Mouse (Mus musculus): ENCODE results near the gene Hnrnpc. TPM values are rescaled to one million over a fixed set of nuclear protein-coding genes. Genes with fewer than 3 reads are reported as not detected.
A peak's percentile ranks its signal among the peaks of the same experiment; 100 is the strongest.
"Not testable (repeated sequence)": the region's sequence is repeated elsewhere in the genome, so short reads cannot be mapped to it uniquely, and the experiment has no call there.

Hnrnpc gene
- polyA plus RNA-seq, 1 experiment from 2014 or later: 536 TPM

DNA sequence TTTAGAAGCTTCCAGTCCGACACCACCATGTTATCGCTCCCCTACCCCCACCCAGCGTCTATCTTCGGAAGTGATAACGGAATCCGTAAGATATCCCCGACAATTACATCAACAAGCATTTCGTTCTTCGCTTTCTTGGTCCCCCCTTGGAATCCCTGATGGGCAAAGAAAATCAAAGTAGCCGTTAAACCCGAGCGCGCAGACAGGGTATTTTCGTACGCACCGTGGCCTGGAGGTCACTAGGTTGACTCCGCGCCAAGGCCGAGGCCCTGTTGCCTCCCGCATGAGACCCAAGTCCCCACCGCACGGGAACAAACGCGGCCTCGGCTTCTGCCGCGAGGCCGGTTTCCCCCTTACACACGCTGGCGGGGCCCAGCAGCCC is 363 bp downstream of the Hnrnpc start:
- DNase-seq (ENCODE audit: low spot score): peak; percentile 67

DNA sequence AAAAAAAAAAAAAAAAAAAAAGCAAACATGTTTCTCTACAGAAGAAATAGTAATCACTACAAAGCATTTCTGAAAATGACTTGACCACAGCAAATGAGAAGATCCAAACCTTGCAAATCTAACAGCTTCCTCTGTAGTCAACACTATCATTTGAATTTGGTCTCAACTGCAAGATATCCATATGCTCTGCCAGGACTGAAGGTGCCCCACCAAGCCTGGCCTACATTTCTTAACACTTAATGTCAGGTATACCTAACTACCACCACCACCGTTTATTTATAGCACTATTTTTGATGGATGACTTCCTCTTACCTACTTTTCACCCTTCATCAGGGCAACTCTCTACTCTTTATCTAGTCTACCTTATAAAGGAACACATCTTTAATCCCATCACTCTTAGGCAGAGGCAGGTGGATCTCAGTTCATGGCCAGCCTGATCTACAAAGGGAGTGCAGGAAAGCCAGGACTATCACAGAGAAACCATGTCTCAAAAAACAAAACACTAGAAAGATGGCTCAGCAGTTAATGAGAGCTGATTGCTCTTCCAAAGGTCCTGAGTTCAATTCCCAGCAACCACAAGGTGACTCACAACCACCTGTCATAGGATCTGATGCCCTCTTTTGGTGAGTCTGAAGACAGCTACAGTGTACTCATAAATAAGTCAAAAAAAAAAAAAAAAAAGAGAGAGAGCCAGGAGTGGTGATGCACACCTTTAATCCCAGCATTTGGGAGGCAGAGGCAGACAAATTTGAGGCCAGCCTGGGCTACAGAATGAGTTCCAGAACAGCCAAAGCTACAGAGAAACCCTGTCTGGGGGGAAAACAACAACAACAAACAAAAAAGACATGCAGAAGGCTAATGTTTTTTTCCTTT is 2.3 kb downstream of the Hnrnpc start:
- no peak for DNase-seq (ENCODE audit: low spot score)

DNA sequence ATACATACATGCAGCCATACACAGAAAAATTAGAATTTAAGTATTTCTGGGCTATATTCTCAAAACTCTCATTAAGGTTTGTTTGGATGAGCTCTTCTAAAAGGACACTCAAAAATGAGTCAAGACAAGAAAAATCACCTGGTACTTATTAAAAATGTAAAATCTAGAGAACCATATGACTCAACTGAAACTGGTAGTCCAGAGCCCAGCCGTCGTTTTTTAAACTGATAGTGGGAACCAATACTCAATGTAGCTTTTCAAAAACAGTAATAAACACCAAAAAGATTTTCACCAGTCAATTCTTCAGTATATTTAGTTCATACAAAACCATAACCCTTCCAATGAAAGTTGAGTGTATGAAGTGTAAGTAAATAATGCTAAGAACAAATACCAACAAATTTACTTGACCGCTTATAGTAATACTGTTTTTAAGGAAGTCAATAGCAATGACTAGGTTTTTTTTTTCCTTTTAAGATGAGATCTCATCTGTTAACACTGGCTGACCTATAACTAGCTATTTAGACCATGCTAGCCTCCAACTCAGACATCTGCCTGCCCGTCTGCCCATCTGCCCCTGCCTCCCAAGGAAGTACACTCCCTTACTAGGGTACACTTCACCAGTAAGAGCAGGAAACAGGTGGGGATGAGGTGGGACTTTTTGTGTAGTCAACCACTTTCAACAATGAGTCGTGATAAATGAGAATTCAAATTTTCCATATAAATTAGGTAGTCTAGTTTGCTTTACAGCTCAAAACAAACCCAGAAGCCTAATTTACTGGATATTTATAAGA is 3.5 kb downstream of the Hnrnpc start:
- no peak for DNase-seq (ENCODE audit: low spot score)

DNA sequence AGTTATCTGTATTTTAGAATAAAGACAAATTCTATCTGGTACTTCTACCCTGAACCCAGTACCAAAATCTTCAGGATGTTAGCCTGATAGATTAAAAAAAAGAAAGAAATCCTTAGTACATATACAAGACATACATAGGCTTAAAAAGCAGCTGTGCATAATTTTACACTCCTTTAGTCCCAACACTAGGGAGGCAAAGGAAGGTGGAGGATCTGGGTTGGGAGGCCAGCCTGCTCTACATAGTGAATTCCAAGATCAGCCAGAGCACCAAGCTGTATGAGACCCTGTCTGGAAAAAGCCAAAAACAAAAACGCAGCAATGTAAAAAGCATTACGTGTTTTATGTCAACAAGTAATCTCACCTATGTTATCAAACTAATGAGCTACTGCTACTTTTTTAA is 4.3 kb downstream of the Hnrnpc start:
- DNase-seq (ENCODE audit: low spot score): no peak

DNA sequence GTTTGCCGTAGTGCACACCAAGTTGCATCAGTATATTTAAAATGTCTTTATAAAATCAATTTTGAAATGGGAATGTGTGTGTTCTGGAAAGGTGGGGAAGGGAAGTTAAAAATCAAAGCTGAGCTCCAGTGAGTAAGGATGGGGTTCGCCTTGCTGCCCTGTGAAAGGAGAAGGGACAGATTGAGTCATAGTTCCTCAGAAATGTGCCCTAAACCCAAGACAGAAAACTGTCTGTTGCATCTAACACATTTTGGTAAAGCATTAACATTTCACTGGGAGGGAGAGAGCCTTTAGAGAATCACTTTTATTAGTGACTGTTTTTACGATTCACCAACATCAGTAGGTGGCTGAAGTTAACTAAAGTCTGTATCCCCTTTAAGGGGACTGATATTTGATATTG is 5.4 kb downstream of the Hnrnpc start:
- not testable (repeated sequence) for DNase-seq (ENCODE audit: low spot score)

DNA sequence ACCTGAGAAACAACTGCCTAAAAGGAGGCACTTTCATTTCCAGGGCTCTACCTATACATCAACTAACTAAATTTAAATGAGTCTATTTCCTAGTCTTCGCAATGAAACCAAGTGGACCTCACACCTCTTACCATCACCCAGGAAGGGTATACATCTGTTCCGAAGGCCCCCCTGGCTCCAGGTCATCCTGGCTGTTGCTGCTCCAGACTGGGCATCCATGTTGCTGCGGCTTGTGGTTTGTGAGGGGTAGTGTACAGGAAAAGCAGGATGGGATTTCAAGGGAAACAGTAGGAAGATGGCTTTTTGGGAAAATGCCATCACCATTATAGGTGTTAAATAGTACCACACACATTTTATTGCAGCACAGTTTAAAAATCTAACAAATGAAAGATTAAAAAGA is 6.6 kb downstream of the Hnrnpc start:
- DNase-seq (ENCODE audit: low spot score): not testable (repeated sequence)

DNA sequence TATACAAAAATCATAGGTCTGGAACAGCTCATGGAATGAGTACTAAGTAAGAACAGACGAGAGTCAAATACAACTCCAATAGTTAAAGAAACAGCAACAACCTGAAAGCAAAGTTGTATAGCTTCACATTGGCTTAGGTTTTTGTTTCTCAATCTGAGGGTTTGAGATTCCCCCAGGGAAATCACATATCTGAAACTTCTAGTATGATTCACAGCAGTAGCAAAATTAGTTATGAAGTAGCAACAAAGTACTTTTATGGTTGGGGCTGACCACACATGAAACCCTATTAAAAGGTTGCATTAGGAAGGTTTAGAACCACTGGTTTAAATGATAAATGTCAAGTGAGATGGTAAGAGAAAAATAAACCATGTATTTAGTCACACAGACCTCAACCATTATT is 9.3 kb downstream of the Hnrnpc start:
- DNase-seq (ENCODE audit: low spot score): no peak

DNA sequence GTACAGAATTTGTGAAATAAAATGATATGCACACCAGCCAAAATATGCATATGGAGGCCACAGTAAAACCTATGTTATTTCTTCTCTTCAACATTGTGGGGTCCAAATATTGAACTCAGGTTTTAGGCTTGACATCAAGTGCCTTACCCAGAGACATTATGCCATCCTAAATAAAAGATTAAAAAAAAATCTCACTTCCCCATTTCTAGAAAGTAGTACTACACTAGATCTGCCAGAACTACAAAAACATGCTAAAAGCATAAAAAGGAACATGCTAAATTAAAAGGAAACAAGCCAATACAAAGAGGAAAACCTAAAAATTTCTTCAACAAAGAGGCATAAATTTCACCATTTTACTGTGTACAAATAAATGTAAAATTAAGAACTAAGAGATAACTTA is 20.7 kb downstream of the Hnrnpc start:
- no peak for DNase-seq (ENCODE audit: low spot score)

DNA sequence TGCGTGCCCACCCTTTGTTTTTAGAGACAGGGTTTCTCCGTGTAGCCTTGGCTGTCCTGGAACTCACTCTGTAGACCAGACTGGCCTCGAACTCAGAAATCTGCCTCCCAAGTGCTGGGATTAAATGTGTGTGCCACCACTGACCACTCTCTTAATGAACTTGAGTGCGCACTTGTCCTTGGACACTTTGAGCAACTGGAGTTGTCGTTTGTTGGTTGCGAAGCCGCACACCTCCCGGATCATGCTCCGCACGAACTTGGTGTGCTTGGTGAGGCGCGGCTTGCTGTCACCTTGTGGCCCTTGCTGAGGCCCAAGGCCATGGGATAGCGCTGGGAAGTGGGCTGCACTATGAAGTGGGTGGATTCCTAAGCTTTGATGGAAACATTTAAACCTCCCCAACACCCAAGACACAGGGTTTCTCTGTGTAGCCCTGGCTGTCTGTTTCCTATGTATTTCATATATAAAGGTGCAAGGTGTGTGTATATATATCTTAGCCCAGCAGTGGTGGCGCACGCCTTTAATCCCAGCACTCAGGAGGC is 32.2 kb downstream of the Hnrnpc start:
- DNase-seq (ENCODE audit: low spot score): no peak

DNA sequence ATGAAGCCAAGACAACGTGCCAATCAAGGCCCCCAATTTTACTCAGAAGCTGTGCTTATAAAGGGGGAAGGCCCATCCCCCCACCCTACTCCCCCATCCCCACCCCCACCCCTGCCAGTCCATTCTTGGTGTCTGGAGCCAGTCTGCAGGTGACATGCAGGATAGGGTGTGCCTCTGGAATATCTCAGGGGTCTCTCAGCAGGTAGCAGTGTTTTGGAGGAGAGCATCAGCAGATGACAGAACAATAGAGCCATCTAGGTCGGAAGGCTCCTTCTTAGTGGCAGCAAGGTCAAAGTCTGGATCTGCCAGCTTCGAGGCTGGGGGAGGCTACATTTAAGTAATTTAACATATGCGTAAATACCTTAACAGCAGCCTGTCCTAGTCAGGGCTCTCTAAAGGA is 37.7 kb downstream of the Hnrnpc start:
- DNase-seq (ENCODE audit: low spot score): no peak

DNA sequence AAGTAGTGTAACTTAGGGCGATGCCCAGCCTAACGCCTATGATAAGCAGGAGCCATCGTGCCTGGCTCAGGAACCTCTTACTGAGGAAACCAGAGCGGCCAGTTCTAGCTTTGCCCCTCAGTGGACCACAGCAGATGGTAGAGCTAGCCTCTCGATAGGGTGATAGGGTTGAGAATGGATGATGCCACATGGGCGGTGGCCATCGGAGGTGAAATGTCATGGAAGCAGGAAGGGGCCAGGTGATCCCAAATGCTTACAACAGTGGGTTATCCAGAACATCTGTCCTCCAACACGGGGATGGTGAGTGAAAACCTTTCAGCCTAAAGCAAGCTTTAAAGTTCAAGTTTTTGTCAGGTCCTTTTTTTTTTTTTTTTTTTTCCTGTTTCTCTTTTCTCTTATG is 42.0 kb downstream of the Hnrnpc start:
- DNase-seq (ENCODE audit: low spot score): no peak

DNA sequence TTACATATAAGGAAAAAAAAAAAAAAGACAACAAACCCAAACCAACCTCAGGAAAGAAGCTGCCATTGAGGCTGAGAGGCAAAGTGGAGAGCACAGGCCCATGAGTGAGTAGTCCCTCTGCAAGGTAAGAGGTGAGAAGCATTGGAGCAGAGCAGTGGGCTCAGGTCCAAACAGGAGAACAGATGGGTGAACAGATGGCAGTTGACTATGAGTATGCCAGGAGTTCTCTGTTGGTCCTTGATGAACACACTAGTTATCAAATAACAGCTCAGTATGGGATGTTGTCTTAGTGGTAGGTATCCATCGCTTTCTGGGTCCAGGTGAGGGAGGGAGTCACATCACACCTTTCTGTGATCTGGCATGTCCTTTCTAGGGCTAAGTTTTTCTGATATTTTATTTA is 43.0 kb downstream of the Hnrnpc start:
- DNase-seq (ENCODE audit: low spot score): no peak

DNA sequence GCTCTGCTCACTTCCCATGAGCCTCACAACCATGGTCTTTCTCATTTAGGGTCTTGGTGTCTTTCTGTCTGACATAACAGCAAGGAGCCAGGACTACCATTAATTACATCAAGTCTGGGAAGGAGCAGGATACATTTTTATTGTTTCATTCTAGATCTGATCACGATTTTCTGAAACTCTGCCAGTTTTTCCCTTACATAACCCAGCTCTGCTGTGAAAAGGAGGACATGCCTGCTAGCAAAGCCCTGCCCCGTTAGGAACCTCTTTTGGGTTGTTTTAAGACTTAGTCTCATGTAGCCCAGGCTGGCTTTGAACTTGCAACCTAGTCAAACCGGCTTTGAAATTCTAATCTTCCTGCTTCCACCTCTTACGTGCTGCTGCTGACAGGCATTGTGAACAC is 43.8 kb downstream of the Hnrnpc start:
- no peak for DNase-seq (ENCODE audit: low spot score)

DNA sequence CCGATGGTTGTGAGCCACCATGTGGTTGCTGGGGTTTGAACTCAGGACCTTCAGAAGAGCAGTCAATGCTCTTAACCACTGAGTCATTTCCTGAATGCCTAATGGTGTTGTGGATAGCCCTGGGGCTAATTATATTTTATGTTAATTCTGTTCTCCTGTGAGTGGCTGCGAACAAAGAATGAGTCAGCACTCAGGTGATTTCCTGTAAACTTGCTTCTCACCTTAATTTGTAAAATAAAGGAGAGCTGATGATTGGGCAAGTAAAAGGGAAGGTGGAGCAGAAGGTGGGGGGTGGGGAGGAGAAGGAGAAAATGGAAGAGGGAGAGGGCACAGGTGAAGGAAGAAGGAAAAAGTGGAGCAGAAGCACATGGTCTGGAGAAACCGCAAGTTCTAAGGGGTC is 51.1 kb downstream of the Hnrnpc start:
- not testable (repeated sequence) for DNase-seq (ENCODE audit: low spot score)

DNA sequence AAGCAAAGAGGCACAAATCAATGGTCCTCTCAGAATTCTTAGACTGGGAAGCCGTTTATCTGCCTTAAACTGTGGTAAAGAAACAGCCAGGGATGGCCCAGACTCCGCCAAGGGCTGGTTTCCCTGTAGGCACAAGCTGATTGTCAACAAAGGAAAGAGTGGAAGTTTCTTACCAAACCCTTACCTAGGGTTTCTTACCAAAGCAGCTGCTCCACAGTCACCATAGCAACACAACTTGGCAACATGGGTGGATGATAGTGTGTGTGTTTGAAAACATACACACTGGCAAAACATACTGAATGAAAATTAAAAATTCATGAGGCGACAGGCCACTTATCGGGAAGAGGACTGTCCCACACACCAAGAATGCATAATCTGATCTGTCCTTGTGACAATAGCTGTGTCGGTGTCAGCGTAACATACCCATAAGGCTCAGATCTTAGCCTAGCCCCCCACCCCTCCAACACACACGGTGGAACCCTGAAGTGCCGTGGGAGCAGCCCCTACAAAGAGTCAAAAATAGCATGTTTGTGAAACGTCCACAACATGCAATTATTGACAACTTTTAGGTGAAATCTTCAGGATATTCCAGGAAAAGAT is 57.8 kb downstream of the Hnrnpc start:
- no peak for DNase-seq (ENCODE audit: low spot score)

DNA sequence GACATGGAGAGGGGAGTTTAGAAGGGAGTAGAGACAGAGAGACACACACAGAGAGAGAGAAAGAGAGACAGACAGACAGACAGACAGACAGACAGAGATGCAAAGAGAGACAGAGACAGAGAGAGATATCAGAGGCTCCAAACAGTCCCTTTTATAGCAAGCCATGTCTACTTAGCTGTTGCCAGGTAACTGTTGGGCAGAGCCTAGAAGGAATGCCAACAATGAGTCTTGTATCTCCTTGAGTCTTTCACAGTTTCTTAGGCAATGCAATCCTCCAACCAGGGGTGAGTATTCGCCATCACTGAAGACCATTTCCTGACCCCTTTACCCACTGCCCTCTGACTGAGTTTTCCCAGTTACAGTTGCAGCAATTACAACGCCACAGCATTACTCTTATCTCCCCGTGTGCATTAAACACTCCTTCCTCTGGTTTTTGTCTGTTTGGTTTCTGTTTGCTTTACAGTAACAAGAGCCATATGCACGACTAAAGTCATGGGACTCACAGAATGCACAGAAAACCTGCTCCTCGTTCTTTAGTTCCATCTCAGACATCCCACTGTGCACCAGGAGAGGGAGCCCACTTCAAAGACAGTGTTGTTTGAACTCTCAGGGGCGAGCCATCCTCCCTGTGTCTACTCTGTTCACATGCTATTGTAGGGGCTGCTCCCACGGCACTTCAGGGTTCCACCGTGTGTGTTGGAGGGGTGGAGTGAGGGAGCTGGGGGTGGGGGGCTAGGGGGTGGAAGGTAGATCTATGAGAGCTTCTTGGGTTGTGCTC is 58.7 kb downstream of the Hnrnpc start:
- DNase-seq (ENCODE audit: low spot score): peak; percentile 67

DNA sequence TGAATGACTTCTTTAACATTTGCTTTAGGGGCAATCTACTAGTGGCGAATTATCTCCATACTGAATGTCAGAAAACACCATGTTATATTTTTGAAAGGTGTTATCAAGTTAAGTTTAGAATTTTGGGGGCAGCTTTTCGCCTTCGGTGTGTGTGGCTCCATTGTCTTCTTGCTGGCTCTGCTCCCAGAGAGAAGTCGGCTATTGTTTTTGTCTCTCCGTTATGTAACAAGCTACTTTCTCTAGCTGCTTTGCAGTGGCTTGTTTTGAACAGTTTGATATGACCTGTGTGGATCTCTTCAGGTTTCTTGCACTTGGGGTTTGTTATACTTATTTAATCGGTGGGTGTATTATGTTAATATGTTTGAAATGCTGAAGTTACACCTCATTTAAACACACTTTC is 60.4 kb downstream of the Hnrnpc start:
- no peak for DNase-seq (ENCODE audit: low spot score)

DNA sequence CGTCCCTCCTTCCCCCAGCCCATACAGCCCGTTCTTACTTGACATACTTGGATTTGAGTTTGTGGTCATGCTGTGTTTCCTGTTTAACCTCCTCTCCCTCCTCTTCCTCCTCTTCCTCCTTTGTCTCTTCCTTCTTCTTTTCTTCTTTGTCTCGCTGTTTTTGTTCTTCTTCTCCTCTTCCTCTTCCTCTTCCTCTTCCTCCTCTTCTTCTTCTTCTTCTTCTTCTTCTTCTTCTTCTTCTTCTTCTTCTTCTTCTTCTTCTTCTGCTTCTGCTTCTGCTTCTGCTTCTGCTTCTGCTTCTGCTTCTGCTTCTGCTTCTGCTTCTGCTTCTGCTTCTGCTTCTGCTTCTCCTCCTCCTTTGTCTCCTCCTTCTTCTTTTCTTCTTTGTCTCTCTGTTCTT is 61.5 kb downstream of the Hnrnpc start, which contains the start of gene Olfr221:
Olfr221 (minus strand) TSS at position 101 of the 400 bp plus-strand sequence.
- not testable (repeated sequence) for DNase-seq (ENCODE audit: low spot score)

DNA sequence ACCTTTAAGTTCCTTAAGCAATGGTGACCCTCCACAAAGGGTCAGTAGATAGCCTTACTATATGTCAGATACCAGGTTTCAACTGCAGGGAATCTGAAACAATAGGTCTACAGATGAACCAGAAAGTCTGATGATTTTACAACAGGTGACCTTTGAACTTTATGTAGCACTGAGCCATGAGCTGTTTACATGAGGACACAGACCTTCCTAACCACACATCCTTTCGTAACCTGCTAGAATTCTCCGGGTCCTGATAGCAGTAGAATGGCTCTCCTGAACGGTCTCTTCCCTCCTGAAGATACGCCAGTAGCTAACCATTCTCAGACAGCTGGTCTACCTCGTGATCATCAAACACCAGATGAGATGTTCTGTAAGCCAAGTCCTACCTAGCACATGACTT is 64.5 kb downstream of the Hnrnpc start:
- no peak for DNase-seq (ENCODE audit: low spot score)

DNA sequence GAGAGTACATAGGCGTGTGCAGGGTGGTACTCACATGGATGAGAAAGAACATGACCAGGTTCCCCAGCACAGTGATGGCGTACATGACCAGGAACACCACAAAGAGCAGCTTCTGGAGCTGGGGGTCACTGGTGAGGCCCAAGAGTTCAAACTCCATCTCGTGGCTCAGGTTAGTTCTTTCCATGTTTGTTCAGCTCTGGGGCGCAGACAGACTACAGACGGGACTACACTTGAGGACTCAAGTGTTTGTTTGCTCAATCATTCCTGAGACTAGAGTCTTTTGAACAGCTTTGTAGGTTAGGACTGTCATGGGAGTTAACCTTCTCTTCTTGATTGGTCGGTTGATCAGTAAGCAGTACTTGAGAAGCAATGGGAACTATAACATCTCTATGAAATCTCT is 67.9 kb downstream of the Hnrnpc start:
- DNase-seq (ENCODE audit: low spot score): no peak

DNA sequence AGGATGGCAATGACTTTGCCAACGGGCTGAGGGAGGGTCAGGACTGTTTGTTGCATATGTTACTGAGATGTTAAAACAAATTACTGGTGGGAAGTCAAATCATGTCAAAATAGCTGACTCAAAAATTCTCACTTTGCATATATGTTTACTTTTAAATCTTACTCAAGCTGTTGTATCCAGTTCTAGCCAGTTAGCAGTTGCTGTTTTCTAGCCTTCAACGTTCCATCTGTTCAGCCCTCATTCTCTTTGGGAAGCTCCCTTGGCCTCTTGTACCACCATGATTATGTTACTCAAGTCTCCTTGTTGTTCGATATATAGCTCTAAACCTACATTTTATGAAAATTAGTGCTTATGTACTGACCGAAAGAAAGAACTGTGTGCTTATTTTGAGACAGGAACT is 77.5 kb downstream of the Hnrnpc start:
- no peak for DNase-seq (ENCODE audit: low spot score)

Data from thymus, postnatal 0 days (tissue).